Mouse (Mus musculus) midbrain, embryonic 14.5 days (tissue): Measurements from ENCODE around the gene Slc32a1. TPM values are rescaled to one million over a fixed set of nuclear protein-coding genes. Genes with fewer than 3 reads are reported as not detected.

Source experiments
- ATAC-seq: fragments of 200-750 bp; cut with Nextera tagmentation; 2 replicates; pipeline ENCODE4 v1.8.0; 2017; ENCODE audit warnings: moderate number of reproducible peaks, moderate library complexity; ENCODE audit not compliant: low FRiP score, low TSS enrichment
- DNase-seq: peaks from one replicate; pipeline ENCODE4 v3.0.0-alpha.2; 2015
- H3K27ac ChIP-seq: fragments of 300-500 bp; sonication (generic); replicated peaks from 2 replicates; pipeline ENCODE4 v1.5.1; 2014; ENCODE audit warnings: mild to moderate bottlenecking, low read depth, low read length, moderate library complexity
- H3K27me3 ChIP-seq: fragments of 300-500 bp; sonication (generic); 2 replicates; pipeline ENCODE4 v1.6.1; 2014; ENCODE audit warnings: low read length, control low read depth, mixed read lengths; ENCODE audit not compliant: control insufficient read depth, insufficient read depth
- H3K36me3 ChIP-seq: fragments of 300-500 bp; sonication (generic); 2 replicates; pipeline ENCODE4 v1.6.1; 2014; ENCODE audit warnings: low read length, control low read depth; ENCODE audit not compliant: control insufficient read depth, insufficient read depth
- H3K4me1 ChIP-seq: fragments of 300-500 bp; sonication (generic); 2 replicates; pipeline ENCODE4 v1.6.1; 2014; ENCODE audit warnings: mild to moderate bottlenecking, antibody characterized with exemption, low read length, control low read depth; ENCODE audit not compliant: control insufficient read depth, insufficient read depth
- H3K4me2 ChIP-seq: fragments of 300-500 bp; sonication (generic); 2 replicates; pipeline ENCODE4 v1.6.1; 2014; ENCODE audit warnings: mild to moderate bottlenecking, low read length, moderate library complexity
- H3K4me3 ChIP-seq: fragments of 300-500 bp; sonication (generic); replicated peaks from 2 replicates; pipeline ENCODE4 v1.5.1; 2014; ENCODE audit warnings: low read depth, low read length
- H3K9ac ChIP-seq: fragments of 300-500 bp; sonication (generic); replicated peaks from 2 replicates; pipeline ENCODE4 v1.6.1; 2014; ENCODE audit warnings: mild to moderate bottlenecking, low read length, moderate library complexity
- H3K9me3 ChIP-seq: fragments of 300-500 bp; sonication (generic); 2 replicates; pipeline ENCODE4 v1.6.1; 2016; ENCODE audit warnings: low read length, control low read depth, mixed read lengths; ENCODE audit not compliant: control insufficient read depth
- WGBS: fragments of 180-500 bp; shearing (Covaris S2); extraction: QIAGEN DNeasy Blood & Tissue Kit; methylation state at CpG from one replicate; pipeline ENCODE4 v1.1.7; 2014; 5-methylcytosine and 5-hydroxymethylcytosine counted together
- polyA plus RNA-seq: library from polyadenylated mRNA; unstranded; fragments of >200 nt; fragmentation: Nextera tagmentation; extraction: Ambion mirVana; gene quantifications from 2 replicates; pipeline ENCODE4 v1.2.1, GENCODE M21; 2014

Slc32a1 gene
- polyA plus RNA-seq, 1 experiment from 2014 or later, result 7.6 TPM

DNA sequence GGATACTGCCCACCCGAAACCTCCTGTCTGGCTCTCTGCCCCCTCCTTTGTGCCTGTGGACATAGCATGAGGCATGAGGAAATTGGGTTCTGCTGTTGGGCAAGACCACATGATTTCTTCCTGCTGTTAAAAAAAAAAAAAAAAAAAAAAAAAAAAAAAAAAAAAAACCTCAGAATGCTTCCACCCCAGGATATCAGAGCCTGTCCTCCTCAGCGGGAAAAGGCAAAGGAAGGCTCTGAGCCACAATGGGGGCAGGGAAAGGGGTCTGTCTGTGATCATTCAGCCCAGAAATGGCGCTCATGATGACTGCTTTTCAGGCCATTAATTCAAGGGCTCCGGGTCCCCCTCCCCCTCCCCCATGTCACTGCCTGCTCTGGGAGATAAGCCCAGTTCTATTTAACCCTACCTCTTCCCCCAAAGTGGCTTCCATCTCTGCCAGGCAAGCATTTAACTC, 4.0 kb upstream of the Slc32a1 start:
- Histone ChIP-seq H3K9me3 (no peaks in the 10 kb centered on the region), H3K9ac (peak overlapping the region; percentile 73), H3K27ac (peak overlapping the region; percentile 93), H3K4me3 (peak overlapping the region; percentile 48), H3K4me2 (peak overlapping the region; percentile 60), H3K36me3 (no peaks in the 10 kb centered on the region), H3K4me1 (0 out of 2 replicates have a peak, but pooled peaks cover 13% of the 10 kb centered on the region), H3K27me3 (peaks cover 34% of the 10 kb centered on the region)
- peak; percentile 89 for DNase-seq
- WGBS, result 4% methylated on average over 4 of the region's 4 CpGs
- ATAC-seq, result peak; percentile 38; the same call in 1 of the 2 replicates

DNA sequence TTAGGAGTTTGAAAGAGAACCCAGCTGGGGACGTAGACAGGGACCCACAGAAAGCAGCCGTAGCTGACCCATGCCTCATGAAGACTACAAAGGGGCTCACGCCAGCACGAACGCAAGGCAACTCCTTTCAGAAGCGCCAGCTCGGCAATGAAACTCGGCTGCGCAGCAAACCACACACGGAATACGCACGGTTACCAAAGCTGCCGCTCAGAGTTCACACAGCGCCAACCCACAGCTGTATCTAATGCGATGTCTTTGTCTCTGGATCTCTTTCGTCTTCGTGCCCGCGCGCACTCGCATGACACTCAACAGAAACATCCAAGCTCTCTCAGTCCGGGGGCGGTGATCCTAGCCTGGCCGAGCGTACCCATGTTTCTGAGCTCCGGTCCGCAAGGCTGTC, 886 bp upstream of the Slc32a1 start:
- H3K27ac ChIP-seq, result peak overlapping the region; percentile 93
- H3K4me2 ChIP-seq, result peak overlapping the region; percentile 60
- ATAC-seq (no peak), DNase-seq (peak; percentile 79)
- peak overlapping the region; percentile 73 for H3K9ac ChIP-seq
- no peaks in the 10 kb centered on the region for H3K9me3 ChIP-seq
- H3K36me3 ChIP-seq, result peaks cover 5% of the 10 kb centered on the region; the same call in 1 of the 2 replicates
- H3K27me3 ChIP-seq, result peaks cover 61% of the 10 kb centered on the region
- peak overlapping the region; percentile 48 for H3K4me3 ChIP-seq
- under 1% methylated on average over 27 of the region's 27 CpGs for WGBS
- H3K4me1 ChIP-seq, result 0 out of 2 replicates have a peak, but pooled peaks cover 4% of the 10 kb centered on the region

DNA sequence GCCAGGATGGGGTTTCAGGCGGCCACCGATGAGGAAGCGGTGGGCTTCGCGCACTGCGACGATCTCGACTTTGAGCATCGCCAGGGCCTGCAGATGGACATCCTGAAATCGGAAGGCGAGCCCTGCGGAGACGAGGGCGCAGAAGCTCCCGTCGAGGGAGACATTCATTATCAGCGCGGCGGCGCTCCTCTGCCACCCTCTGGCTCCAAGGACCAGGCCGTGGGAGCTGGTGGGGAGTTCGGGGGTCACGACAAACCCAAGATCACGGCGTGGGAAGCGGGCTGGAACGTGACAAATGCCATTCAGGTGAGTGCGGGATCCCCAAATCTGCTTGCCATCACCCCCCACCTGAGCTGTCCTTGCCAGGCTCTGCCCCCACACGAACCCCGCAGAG, 756 bp downstream of the Slc32a1 start:
- Histone ChIP-seq H3K27me3 (peaks cover 77% of the 10 kb centered on the region), H3K9ac (peak overlapping the region; percentile 73), H3K36me3 (peaks cover 5% of the 10 kb centered on the region; the same call in 1 of the 2 replicates), H3K27ac (peak overlapping the region; percentile 93), H3K4me3 (peak overlapping the region; percentile 48), H3K9me3 (no peaks in the 10 kb centered on the region), H3K4me1 (0 out of 2 replicates have a peak, but pooled peaks cover 4% of the 10 kb centered on the region), H3K4me2 (peak overlapping the region; percentile 60)
- 1% methylated on average over 30 of the region's 30 CpGs for WGBS
- peak; percentile 43 for DNase-seq
- ATAC-seq, result no peak

DNA sequence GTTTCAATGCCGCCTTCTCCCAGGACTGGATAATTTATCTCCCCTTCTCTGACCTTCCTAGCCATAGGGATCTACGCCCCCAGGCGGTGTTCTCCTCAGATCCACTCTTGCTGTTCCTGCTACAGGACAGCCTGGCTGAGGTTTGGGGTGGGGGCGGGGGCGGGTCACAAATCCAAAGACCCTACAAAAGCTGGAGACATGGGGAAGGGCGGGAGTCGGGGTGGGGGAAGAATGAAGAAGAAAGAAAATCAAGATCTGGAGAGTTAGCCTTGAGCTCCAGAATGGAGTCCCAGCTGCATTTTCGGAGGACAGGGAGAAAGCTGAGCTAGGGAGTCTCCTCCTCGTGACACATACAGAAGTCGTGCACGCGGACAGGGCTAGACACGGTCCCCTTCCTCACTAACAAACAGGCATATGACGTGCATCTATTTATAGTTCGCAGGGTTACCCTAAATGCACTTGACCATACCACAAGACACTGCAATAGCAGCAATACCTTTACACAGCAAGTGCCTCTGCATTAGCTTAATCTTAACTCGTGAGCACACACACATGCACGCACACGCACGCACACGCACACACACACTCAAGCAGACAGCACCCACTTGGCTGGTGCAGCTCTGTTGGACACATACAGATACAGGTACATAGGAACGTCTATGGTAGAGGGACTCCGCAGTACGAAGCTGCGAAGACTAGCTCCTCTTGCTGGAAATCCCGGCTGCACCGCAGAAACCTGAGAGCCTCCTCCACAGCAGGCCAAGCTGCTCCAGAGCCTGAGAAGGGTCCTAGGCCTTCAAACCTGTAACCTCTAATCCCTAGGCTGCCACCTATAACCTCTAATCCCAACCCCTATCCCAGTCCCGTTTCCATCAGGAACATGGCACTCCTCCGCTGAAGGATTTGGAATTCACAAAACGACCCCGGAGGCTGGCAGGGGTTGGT, 1.4 kb downstream of the Slc32a1 start:
- peak; percentile 53 for DNase-seq
- H3K9me3 ChIP-seq, result no peaks in the 10 kb centered on the region
- H3K9ac ChIP-seq, result peak overlapping the region; percentile 73
- H3K27ac ChIP-seq, result peak overlapping the region; percentile 93
- WGBS, result 2% methylated on average over 30 of the region's 30 CpGs
- peaks cover 83% of the 10 kb centered on the region for H3K27me3 ChIP-seq
- ATAC-seq, result no peak
- H3K36me3 ChIP-seq, result peaks cover 5% of the 10 kb centered on the region; the same call in 1 of the 2 replicates
- peak overlapping the region; percentile 60 for H3K4me2 ChIP-seq
- H3K4me3 ChIP-seq, result peak overlapping the region; percentile 48
- H3K4me1 ChIP-seq, result no peaks in the 10 kb centered on the region

DNA sequence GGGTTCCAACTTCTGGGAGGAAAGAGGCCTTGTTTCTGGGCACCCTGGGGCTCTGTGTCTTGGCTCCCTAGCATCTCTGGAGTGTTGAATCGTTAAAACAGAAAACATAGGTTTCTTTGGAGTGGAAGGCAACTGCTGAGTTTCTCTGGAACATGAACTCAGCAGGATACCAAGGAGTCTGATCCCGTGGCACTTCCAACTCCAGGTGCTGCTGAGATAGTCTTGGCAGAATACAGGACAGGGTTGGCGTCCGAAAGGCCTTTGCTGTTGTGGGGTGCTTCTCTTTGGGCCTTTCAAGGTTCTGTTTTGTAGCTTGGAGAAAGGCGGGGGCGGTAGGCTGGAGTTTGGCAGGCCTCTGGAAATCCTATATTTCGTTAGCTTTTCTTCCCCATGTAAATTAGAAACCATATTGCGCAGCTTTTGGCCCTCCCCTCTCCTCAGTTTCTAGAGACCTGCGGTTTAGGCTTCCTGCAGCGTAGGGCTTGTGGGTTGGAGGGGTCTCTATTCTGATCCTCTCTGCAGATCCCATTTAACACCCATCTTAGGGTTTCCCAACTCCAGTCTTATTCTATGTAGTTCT, 2.2 kb downstream of the Slc32a1 start:
- H3K4me2 ChIP-seq, result peak overlapping the region; percentile 60
- H3K4me3 ChIP-seq, result peak overlapping the region; percentile 48
- H3K9me3 ChIP-seq, result no peaks in the 10 kb centered on the region
- H3K27ac ChIP-seq, result peak overlapping the region; percentile 93
- H3K36me3 ChIP-seq, result peaks cover 5% of the 10 kb centered on the region; the same call in 1 of the 2 replicates
- DNase-seq (peak; percentile 49), ATAC-seq (no peak)
- H3K27me3 ChIP-seq, result peaks cover 79% of the 10 kb centered on the region
- peak overlapping the region; percentile 73 for H3K9ac ChIP-seq
- no peaks in the 10 kb centered on the region for H3K4me1 ChIP-seq
- WGBS, result 3% methylated on average over 10 of the region's 10 CpGs

- Histone ChIP-seq H3K27me3 (peaks cover 75% of the 10 kb centered on the region), H3K4me1 (no peaks in the 10 kb centered on the region), H3K9me3 (no peaks in the 10 kb centered on the region), H3K4me2 (peak overlapping the region; percentile 60), H3K27ac (peak overlapping the region; percentile 93), H3K9ac (peak overlapping the region; percentile 73), H3K36me3 (peaks cover 5% of the 10 kb centered on the region; the same call in 1 of the 2 replicates), H3K4me3 (peak overlapping the region; percentile 48)
- ATAC-seq (0 out of 2 replicates have a peak, but pooled peaks have one; percentile 6), DNase-seq (peak; percentile 91)
- 4% methylated on average over 53 of the region's 53 CpGs for WGBS
Observed at GRCm38 (mm10) chr2:158613541-158614417, 3.2 kb downstream of the Slc32a1 start.

DNA sequence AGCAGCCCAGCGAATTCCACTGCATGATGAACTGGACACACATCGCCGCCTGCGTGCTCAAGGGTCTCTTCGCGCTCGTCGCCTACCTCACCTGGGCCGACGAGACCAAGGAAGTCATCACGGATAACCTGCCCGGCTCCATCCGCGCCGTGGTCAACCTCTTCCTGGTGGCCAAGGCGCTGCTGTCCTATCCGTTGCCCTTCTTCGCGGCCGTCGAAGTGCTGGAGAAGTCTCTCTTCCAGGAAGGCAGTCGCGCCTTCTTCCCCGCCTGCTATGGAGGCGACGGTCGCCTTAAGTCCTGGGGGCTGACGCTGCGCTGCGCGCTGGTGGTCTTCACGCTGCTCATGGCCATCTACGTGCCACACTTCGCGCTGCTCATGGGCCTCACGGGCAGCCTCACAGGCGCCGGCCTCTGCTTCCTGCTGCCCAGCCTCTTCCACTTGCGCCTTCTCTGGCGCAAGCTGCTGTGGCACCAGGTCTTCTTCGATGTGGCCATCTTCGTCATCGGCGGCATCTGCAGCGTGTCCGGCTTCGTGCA, 3.9 kb downstream of the Slc32a1 start:
- no peak for ATAC-seq

More for the DNA sequence above, 3.9 kb downstream of the Slc32a1 start:
- WGBS, result 1% methylated on average over 47 of the region's 47 CpGs
- H3K4me3 ChIP-seq, result peak overlapping the region; percentile 48
- peak overlapping the region; percentile 93 for H3K27ac ChIP-seq
- peak overlapping the region; percentile 73 for H3K9ac ChIP-seq
- H3K4me1 ChIP-seq, result no peaks in the 10 kb centered on the region
- H3K27me3 ChIP-seq, result peaks cover 68% of the 10 kb centered on the region
- peak overlapping the region; percentile 60 for H3K4me2 ChIP-seq
- peak; percentile 47 for DNase-seq
- H3K36me3 ChIP-seq, result peaks cover 5% of the 10 kb centered on the region; the same call in 1 of the 2 replicates
- H3K9me3 ChIP-seq, result no peaks in the 10 kb centered on the region
